Mouse (Mus musculus): Measurements from ENCODE around the gene Gm30302.
"Not testable (repeated sequence)": the region's sequence is repeated elsewhere in the genome, so short reads cannot be mapped to it uniquely, and the experiment has no call there.

DNA sequence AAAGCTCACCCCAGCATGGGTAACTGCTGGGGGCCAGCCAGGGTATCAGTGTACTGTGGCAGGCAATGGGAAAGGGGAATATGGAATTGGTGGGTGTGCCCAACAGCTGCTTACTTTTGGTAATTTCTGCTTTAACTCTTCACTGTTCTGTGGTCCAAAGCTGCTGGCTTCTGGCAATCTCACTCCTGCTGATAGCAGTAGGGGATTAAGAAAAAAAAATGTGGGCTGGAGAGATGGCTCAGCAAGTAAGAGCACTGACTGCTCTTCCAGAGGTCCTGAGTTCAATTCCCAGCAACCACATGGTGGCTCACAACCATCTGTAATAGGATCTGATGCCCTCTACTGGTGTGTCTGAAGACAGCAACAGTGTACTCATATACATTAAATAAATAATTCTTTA is 27.3 kb downstream of the Gm30302 start:
- TF ChIP-seq GATA1, TAL1 (IDR thresholded peaks at IDR 0.05; ENCODE audit: low read length): not testable (repeated sequence)

Measured in erythroblast, embryonic 14.5 days (primary cell).